Mouse (Mus musculus) adrenal gland, adult 8-10 months (tissue): ENCODE data around the gene Ccdc40. TPM values are rescaled to one million over a fixed set of nuclear protein-coding genes. Genes with fewer than 3 reads are reported as not detected.

Source experiments
- DNase-seq: peaks from one replicate; pipeline ENCODE4 v3.0.0; 2022
- total RNA-seq, 4 experiments: library from RNA; stranded (reverse); gene quantifications; 2 replicates each; pipeline ENCODE4 v1.2.4; 2022

Gene Ccdc40
- total RNA-seq = 1 to 10 TPM in 2 of 4 experiments, under 1 TPM in 2; 0.73 to 1.9 (median 1.3) TPM

- peak; percentile 36 for DNase-seq
Observed at GRCm38 (mm10) chr11:119228091-119228781, at the start of gene Ccdc40, which contains the start of gene Tbc1d16. TSS of gene Ccdc40 (plus strand) at chr11:119228572. TSS of gene Tbc1d16 (minus strand) at chr11:119228499.

DNA sequence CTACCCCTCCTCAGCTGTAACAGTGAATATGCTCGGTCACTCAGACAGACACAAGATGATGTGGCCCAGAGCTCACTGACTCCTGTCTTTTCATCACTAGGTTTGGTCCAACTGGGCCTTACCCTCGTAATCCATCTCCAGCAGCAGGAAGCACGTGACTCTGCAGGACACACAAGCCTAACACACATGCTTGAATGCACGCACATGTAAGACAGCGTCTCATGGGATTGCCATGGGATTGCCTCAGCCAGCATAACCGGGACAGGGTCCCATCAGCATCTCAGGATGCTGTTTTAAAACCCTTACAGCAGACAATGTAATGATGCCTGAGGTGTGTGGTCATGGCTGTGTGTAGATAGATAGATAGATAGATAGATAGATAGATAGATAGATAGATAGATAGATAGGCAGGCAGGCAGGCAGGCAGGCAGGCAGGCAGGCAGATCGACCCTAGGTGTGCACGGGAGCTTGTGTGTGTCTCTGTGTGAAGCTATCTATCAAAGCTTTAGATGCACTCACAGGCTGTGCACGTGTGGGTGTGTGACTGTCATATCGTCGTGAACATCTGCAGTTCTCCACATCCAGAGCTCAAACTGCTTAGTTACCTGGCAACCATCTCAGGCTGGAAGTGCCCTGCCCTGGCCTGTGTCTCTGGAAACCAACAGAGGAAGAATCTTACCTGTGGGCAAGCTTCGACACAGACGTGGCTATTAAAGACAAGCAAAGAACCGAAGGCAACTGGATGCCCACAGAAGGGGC is 47.4 kb upstream of the Ccdc40 start:
- no peak for DNase-seq

GRCm38 (mm10) chr11:119181861-119182395 is 46.4 kb upstream of the Ccdc40 start:
- no peak for DNase-seq

DNA sequence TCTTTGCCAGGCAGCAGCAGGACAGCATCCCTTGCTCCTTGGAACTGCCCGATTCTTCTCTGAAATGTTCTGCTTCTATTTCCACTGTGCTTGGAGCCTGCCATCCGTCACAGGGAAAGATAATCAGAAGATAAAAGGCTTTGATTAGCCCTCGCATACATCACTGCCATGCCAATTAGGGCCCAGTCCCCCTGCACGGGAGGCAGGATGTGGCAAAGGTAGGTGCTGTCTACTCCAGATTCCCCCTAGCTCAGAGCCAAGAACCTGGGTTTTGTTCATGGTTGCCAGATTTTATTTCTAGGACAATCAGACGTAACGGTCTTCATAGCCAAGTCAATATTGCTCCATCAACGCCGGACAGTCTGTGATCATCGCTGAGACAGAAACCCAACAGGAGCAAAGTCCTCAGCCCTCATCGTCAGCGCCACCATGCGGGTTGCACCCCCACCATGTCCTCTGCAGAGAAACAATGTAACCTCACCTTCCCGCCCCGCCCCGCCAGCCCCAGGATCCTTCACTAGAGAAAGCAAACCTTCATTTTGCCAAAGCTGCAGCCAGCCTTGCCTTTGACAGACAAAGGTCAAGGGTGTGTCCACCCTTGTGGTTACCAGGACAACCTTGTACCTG is 44.6 kb upstream of the Ccdc40 start:
- DNase-seq = no peak

DNA sequence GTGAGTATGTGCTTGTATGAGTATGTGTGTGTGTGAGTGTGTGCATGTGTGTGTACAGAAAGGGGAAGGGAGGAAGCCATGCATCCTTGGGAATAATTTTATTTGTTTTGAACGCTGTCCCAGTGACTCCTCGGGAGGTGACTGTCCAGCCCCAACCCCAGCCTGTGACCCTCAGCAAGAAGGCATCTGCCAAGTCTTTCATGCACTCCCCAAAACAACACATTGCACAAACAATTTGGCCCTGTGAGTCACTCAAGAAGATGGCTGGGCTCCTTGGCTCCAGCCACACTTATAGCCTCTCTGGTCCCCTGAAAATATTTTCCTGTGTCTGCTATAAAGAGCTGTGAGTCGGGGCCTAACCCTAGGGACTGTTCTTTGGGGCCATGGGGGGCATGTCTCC is 42.0 kb upstream of the Ccdc40 start:
- peak; percentile 79 for DNase-seq

DNA sequence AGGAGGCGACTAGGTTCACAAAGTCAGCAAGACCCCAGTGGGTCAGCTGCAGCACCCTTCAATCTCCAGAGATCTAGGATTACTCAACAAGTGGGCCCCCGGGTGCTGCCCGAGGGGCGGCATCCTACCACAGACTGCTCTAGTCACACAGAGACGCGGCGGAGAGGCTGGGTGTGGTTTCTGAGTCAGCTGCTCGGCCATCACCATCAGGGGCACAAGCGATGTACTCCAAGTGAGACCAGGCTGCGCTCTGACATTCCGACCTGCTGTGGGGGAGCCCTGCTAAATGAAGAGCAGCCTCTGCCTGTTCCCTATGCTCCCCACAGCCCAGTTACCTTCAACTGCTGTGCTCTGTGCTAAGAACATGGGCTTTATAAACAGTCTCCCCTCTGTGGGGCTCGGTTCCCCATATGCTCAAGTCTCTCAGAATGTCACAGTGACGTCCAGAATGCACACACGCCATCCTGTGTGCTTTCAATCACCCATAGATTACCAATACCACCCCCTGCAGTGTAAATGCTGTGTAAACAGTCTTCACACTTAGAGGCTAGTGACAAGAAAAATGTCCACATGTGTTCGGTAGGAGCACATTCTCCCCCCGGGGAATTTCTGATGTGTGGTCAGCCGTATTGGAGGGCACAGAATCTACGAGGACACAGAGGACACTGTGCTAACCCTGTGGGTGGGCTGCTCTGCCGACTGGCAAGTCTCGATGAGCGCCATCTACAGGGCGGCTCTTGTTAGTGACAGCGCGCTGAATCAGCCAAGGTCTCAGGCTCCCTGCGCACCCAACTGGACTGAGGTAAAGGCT is 41.2 kb upstream of the Ccdc40 start:
- peak; percentile 79 for DNase-seq

GRCm38 (mm10) chr11:119187800-119188197 is 40.6 kb upstream of the Ccdc40 start:
- DNase-seq = no peak

DNA sequence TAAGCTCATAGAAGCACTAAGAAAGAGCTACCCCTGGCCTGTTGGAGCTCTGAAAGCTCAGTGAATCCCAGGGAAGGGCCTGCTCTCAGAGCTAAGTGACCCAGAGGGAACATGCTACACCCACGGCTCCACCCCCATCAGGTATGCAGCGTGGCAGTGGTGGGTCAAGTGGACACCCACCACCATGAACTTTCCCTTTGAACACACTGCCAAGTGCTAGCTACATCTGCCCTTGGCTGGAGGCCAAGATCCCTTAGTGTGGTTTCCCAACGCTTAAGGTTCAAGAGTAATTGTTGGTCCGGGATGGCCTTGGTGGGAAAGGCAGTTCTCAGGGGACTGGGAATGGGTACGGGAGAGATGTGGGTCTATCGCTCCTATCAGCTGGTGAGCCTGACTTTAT is 40.0 kb upstream of the Ccdc40 start:
- DNase-seq = peak; percentile 78

DNA sequence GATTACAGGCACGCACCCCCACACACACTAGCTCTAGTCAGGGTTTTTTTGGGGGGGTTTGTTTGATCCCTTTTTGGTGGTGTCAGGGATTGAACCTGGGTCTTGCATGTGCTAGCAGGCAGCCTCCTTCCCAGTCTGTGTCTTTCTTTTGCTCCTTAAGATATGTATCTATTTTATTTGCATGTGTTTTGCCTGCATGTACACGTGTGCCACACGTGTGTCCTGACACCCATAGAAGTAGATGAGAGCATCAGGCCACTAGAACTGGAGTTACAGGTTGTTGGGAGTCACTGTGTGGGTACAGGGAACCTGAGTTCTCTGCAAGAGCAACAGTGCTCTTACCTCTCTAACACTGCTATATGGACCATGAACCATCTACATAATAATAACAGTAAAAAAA is 39.1 kb upstream of the Ccdc40 start:
- DNase-seq = no peak

GRCm38 (mm10) chr11:119190498-119190897 is 37.9 kb upstream of the Ccdc40 start:
- peak; percentile 76 for DNase-seq

- peak; percentile 69 for DNase-seq
Observed at GRCm38 (mm10) chr11:119191606-119192081, 36.7 kb upstream of the Ccdc40 start.

- no peak for DNase-seq
Observed at GRCm38 (mm10) chr11:119192176-119192575, 36.2 kb upstream of the Ccdc40 start.

- DNase-seq = no peak
Observed at GRCm38 (mm10) chr11:119192605-119193004, 35.8 kb upstream of the Ccdc40 start.

DNA sequence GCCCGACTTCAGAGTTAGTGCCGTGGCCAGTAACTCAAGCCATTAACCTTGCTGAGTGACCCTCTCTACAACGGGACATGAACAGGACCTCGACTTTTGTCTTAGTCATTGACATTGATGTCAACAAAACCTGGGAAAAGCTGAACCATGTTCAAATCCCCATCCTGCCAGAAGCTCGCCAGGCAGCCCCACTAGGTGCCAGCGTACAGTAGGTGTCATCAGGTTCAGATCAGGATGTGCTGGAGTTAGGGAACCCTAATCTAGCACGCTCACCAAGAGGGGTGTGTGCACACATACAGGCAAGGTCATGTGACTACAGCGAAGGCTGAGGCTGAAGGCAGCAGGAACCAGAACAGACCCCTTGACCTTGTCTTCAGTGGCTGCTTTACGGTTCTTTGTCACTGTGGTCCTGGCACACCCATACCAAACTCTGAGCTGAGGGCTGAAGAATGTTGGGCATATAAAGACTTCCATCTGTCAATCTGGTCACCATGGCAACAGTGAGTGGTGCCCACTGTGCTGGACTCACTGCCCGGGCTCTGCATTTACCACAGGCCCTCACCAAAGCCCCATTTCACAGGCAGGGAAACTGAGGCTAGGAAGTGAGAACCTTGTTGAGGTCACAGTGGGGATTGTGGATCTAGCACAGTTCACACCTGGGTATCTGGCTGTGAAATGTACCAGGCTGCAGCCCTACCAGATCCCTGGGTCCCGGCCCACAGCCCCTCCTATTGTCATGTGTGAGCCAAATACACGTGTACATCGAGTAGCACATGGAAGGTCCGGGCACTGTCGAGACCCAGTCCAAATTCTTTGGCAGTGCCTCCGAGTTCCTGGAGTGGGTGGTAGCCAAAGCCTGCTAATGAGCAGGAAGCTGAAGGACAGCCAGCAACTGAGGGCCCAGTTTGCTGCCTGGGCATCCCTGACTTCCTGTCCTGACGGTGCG is 30.5 kb upstream of the Ccdc40 start:
- no peak for DNase-seq

- no peak for DNase-seq
Observed at GRCm38 (mm10) chr11:119198564-119199232, 29.7 kb upstream of the Ccdc40 start.

DNA sequence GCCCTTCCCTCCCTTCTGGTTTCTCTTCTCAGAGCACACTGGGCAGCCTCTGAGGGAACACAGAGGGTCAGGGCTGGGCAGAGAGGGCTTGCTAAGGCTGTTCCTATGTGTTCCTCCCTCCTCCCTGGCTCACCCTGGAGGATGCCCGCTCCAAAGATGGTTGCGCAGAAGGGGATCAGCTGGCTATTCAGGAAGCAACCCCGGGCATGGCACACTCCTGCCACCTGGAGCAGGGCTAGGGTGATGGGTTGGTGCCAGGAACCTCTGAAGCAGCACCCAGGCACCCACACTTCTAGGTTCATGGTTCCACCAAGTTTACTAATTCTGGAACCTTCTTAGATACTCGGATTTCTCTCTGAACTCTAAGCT is 29.2 kb upstream of the Ccdc40 start:
- no peak for DNase-seq

GRCm38 (mm10) chr11:119203423-119203822 is 24.9 kb upstream of the Ccdc40 start:
- DNase-seq = no peak

- no peak for DNase-seq
Observed at GRCm38 (mm10) chr11:119205738-119206137, 22.6 kb upstream of the Ccdc40 start.

DNA sequence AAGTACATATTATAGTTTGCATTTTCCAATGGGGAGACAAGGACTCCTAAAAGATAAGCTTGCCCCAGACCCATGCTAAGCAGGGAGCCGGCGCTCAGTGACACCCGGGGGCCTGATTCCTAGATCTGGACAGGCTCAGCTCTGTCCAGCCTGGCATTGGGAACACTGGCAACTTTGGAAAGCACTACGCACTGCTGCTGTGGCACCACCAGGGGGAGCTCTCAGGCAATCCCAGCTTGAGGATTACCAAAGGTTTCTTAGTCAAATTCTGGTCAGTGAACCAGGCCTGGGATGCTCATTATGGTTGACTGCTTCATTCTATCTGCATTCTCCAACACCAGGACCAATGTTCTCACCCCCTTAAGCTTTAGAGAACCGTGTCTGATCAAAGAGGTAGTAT is 21.8 kb upstream of the Ccdc40 start:
- DNase-seq = peak; percentile 42

DNA sequence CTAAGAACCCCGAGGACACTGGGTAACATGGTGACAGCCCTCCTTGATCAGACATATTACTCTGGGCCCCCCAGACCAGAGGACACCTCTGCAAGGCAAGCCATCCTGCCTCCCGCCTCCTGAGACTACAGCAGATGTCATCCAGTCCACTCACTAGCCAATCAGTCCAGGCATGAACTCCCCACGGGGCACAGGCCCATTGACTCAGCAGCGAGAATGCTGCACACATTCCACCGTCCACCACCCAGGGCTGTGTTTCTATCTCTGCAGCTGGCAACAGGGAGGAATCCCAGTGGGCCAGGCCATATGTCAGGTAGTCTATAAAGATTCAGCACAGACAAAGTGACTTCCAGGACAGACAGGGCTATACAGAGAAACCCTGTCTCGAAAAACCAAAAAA is 20.4 kb upstream of the Ccdc40 start:
- no peak for DNase-seq
